Mouse (Mus musculus) megakaryocyte, embryonic 14.5 days (primary cell): ENCODE data around the gene Sf1.

Experiments
- FLI1 ChIP-seq: IDR thresholded peaks from 2 replicates; pipeline ENCODE4 v1.6.1; 2012; ENCODE audit warnings: low read length, inconsistent platforms, mixed read lengths
- GATA1 ChIP-seq: IDR thresholded peaks from 3 replicates; pipeline ENCODE4 v1.6.1; 2012; ENCODE audit warnings: mixed read lengths, low read length, inconsistent platforms, borderline replicate concordance

DNA sequence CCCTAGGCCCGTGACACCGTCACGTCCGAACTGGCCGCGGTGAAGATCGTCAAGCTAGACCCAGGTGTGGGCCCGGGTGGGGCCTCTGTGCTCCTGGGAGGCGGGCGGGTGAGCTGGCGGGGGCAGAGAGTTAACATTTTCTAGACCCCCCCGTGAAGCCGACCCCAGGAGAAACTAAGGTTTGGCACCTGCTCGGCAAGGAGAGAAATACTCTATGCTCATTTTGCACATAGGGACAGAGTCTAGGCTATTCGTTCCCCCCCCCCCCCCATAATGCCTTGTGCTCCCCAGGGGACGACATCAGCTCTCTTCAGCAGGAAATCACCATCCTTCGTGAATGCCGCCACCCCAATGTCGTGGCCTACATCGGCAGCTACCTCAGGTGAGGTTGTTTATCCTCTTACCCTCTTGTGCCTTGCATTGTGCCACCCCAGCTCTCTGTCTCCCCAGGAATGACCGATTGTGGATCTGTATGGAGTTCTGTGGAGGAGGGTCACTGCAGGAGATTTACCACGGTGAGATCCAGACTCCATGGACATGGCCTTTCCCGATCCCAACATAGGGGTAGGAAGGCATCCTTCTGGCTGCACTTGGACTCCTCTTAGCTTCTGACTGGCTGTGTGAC lies 21.9 kb upstream of the Sf1 start:
- TF ChIP-seq GATA1 (no peak), FLI1 (no peak)
